Mouse (Mus musculus): ENCODE data around the gene Wdr82. TPM values are rescaled to one million over a fixed set of nuclear protein-coding genes. Genes with fewer than 3 reads are reported as not detected.

The Wdr82 gene
- total RNA-seq, 2 experiments from 2014 or later: 128 to 136 TPM

Small RNAs within 50 kb of the gene (microRNA-seq; reads per million reads assigned to microRNA genes)
- gene Mir135a-1: 19.6 to 42.3 reads per million in 2 experiments
- gene Mirlet7g: 87,594 to 114,031 reads per million in 2 experiments

Other genes starting within 250 kb of the Wdr82 start
- gene Col6a5, start 210.3 kb upstream of the Wdr82 start, total RNA-seq (2021): under 1 TPM; 0.40 to 0.84 TPM
- gene Col6a4, start 74.1 kb upstream of the Wdr82 start, total RNA-seq (2021): 1 to 10 TPM in 1 of 2 experiments, under 1 TPM in 1; 0.72 to 1.5 TPM
- 1 to 10 TPM; 3.6 to 3.8 TPM for gene Glyctk, start 12.8 kb upstream of the Wdr82 start, total RNA-seq (2021)
- gene Ppm1m, start 28.8 kb downstream of the Wdr82 start, total RNA-seq (2021): 10 to 100 TPM; 19.0 to 22.3 TPM
- gene Twf2, start 32.2 kb downstream of the Wdr82 start, total RNA-seq (2021): 10 to 100 TPM; 50.9 to 60.8 TPM
- under 1 TPM; 0.91 to 0.95 TPM for gene Tlr9, start 51.7 kb downstream of the Wdr82 start, total RNA-seq (2021)
- gene Alas1, start 77.7 kb downstream of the Wdr82 start, total RNA-seq (2021): 100 to 1,000 TPM; 135 to 137 TPM
- 10 to 100 TPM; 14.8 to 16.1 TPM for gene Poc1a, start 110.1 kb downstream of the Wdr82 start, total RNA-seq (2021)
- gene Dusp7, start 197.7 kb downstream of the Wdr82 start, total RNA-seq (2021): 100 to 1,000 TPM; 106 to 111 TPM

Data from left cerebral cortex, adult 18-20 months (tissue).